Mouse (Mus musculus) heart, embryonic 16.5 days (tissue): Measurements from ENCODE around the gene 4930507D05Rik. TPM values are rescaled to one million over a fixed set of nuclear protein-coding genes. Genes with fewer than 3 reads are reported as not detected.
"Not testable (repeated sequence)": the region's sequence is repeated elsewhere in the genome, so short reads cannot be mapped to it uniquely, and the experiment has no call there.

Experiments
- ATAC-seq: fragments of 200-750 bp; cut with Nextera tagmentation; replicated peaks from 2 replicates; pipeline ENCODE4 v1.8.0; 2017; ENCODE audit warnings: moderate number of reproducible peaks; ENCODE audit not compliant: insufficient read depth, low FRiP score; ENCODE audit errors: extremely low read depth
- H3K27ac ChIP-seq: fragments of 300-500 bp; sonication (generic); 2 replicates; pipeline ENCODE4 v1.5.1; 2014; ENCODE audit warnings: mild to moderate bottlenecking, low read length, control low read depth, moderate library complexity
- H3K27me3 ChIP-seq: fragments of 300-500 bp; sonication (generic); 2 replicates; pipeline ENCODE4 v1.6.1; 2014; ENCODE audit warnings: low read length, mixed read lengths; ENCODE audit not compliant: control insufficient read depth, insufficient read depth
- H3K36me3 ChIP-seq: fragments of 300-500 bp; sonication (generic); 2 replicates; pipeline ENCODE4 v1.6.1; 2014; ENCODE audit not compliant: control insufficient read depth, insufficient read depth
- H3K4me1 ChIP-seq: fragments of 300-500 bp; sonication (generic); 2 replicates; pipeline ENCODE4 v1.6.1; 2014; ENCODE audit warnings: low read length, mixed read lengths; ENCODE audit not compliant: control insufficient read depth, insufficient read depth
- H3K4me2 ChIP-seq: fragments of 300-500 bp; sonication (generic); 2 replicates; pipeline ENCODE4 v1.6.1; 2014; ENCODE audit warnings: low read depth, mild to moderate bottlenecking, control low read depth, low read length
- H3K4me3 ChIP-seq: fragments of 300-500 bp; sonication (generic); 2 replicates; pipeline ENCODE4 v1.5.1; 2014; ENCODE audit warnings: mild to moderate bottlenecking, control low read depth, low read length
- H3K9ac ChIP-seq: fragments of 300-500 bp; sonication (generic); 2 replicates; pipeline ENCODE4 v1.6.1; 2014; ENCODE audit warnings: low read length, control low read depth
- H3K9me3 ChIP-seq: fragments of 300-500 bp; sonication (generic); replicated peaks from 2 replicates; pipeline ENCODE4 v1.6.1; 2016; ENCODE audit warnings: low read length; ENCODE audit not compliant: control insufficient read depth
- WGBS: fragments of 180-500 bp; shearing (Covaris S2); extraction: QIAGEN DNeasy Blood & Tissue Kit; methylation state at CpG from one replicate; pipeline ENCODE4 v1.1.7; 2014; 5-methylcytosine and 5-hydroxymethylcytosine counted together
- polyA plus RNA-seq: library from polyadenylated mRNA; unstranded; fragments of >200 nt; fragmentation: Nextera tagmentation; extraction: Ambion mirVana; gene quantifications from 2 replicates; pipeline ENCODE4 v1.2.1, GENCODE M21; 2015

The 4930507D05Rik gene
- polyA plus RNA-seq, 1 experiment from 2014 or later, result 0.66 TPM

- no peak overlapping the region for H3K4me2 ChIP-seq
- WGBS, result 82% methylated on average over 7 of the region's 7 CpGs
- no peak overlapping the region for H3K4me3 ChIP-seq
- H3K36me3 ChIP-seq, result no peaks in the 10 kb centered on the region
- H3K27me3 ChIP-seq, result no peaks in the 10 kb centered on the region
- no peak overlapping the region for H3K27ac ChIP-seq
- H3K9me3 ChIP-seq, result no peaks in the 10 kb centered on the region
- no peak overlapping the region for H3K9ac ChIP-seq
- no peak for ATAC-seq
- H3K4me1 ChIP-seq, result peaks cover 7% of the 10 kb centered on the region; the same call in 1 of the 2 replicates
These were observed 30.4 kb upstream of the 4930507D05Rik start for GRCm38 (mm10) chr10:62418831-62419356.

- Histone ChIP-seq H3K4me1 (peaks cover 7% of the 10 kb centered on the region; the same call in 1 of the 2 replicates), H3K27me3 (no peaks in the 10 kb centered on the region), H3K9ac (no peak overlapping the region), H3K36me3 (no peaks in the 10 kb centered on the region), H3K9me3 (no peaks in the 10 kb centered on the region), H3K4me2 (no peak overlapping the region), H3K4me3 (no peak overlapping the region), H3K27ac (no peak overlapping the region)
- ATAC-seq, result no peak
- 79% methylated on average over 5 of the region's 5 CpGs for WGBS
These were observed 29.9 kb upstream of the 4930507D05Rik start for GRCm38 (mm10) chr10:62419422-62419821.

GRCm38 (mm10) chr10:62420399-62420798 is 28.9 kb upstream of the 4930507D05Rik start:
- Histone ChIP-seq H3K36me3 (no peaks in the 10 kb centered on the region), H3K4me1 (peaks cover 8% of the 10 kb centered on the region; the same call in 1 of the 2 replicates), H3K4me2 (no peak overlapping the region), H3K9me3 (no peaks in the 10 kb centered on the region), H3K4me3 (no peak overlapping the region), H3K27me3 (no peaks in the 10 kb centered on the region), H3K9ac (peak overlapping the region; percentile 23; the same call in 1 of the 2 replicates), H3K27ac (peak overlapping the region; percentile 59; the same call in 1 of the 2 replicates)
- ATAC-seq, result no peak
- WGBS, result 58% methylated on average over 6 of the region's 6 CpGs

GRCm38 (mm10) chr10:62421127-62421526 is 28.2 kb upstream of the 4930507D05Rik start:
- H3K36me3 ChIP-seq, result no peaks in the 10 kb centered on the region
- no peak overlapping the region for H3K4me2 ChIP-seq
- H3K9me3 ChIP-seq, result no peaks in the 10 kb centered on the region
- peak overlapping the region; percentile 59; the same call in 1 of the 2 replicates for H3K27ac ChIP-seq
- peak overlapping the region; percentile 23; the same call in 1 of the 2 replicates for H3K9ac ChIP-seq
- peaks cover 11% of the 10 kb centered on the region; the same call in 1 of the 2 replicates for H3K4me1 ChIP-seq
- no peak overlapping the region for H3K4me3 ChIP-seq
- no peaks in the 10 kb centered on the region for H3K27me3 ChIP-seq
- ATAC-seq, result no peak; the same call in 1 of the 2 replicates
- WGBS, result 54% methylated on average over 3 of the region's 3 CpGs

- no peak within 1 kb of the TSS for H3K4me2 ChIP-seq
- H3K4me1 ChIP-seq, result peaks cover 11% of the 10 kb centered on the region; the same call in 1 of the 2 replicates
- H3K36me3 ChIP-seq, result no peaks in the 10 kb centered on the region
- H3K4me3 ChIP-seq, result no peak within 1 kb of the TSS
- no peaks in the 10 kb centered on the region for H3K9me3 ChIP-seq
- no peak within 1 kb of the TSS for H3K27ac ChIP-seq
- WGBS, result 57% methylated on average over 15 of the region's 15 CpGs
- no peaks in the 10 kb centered on the region for H3K27me3 ChIP-seq
- no peak within 1 kb of the TSS for H3K9ac ChIP-seq
- no peak for ATAC-seq
These were observed 27.0 kb upstream of the 4930507D05Rik start, which contains the start of gene Hkdc1 for GRCm38 (mm10) chr10:62422255-62422654. Gene Hkdc1, minus strand, starts transcription at chr10:62422491.

GRCm38 (mm10) chr10:62425081-62425871 is 24.0 kb upstream of the 4930507D05Rik start:
- Histone ChIP-seq H3K27me3 (no peaks in the 10 kb centered on the region), H3K4me3 (no peak overlapping the region), H3K4me1 (peaks cover 11% of the 10 kb centered on the region; the same call in 1 of the 2 replicates), H3K27ac (no peak overlapping the region), H3K9ac (no peak overlapping the region), H3K4me2 (no peak overlapping the region), H3K36me3 (peaks cover 19% of the 10 kb centered on the region), H3K9me3 (no peaks in the 10 kb centered on the region)
- WGBS, result 45% methylated on average over 9 of the region's 9 CpGs
- ATAC-seq, result no peak

- Histone ChIP-seq H3K27ac (no peak overlapping the region), H3K36me3 (peaks cover 64% of the 10 kb centered on the region), H3K9me3 (no peaks in the 10 kb centered on the region), H3K4me3 (no peak overlapping the region), H3K9ac (no peak overlapping the region), H3K4me1 (peaks cover 3% of the 10 kb centered on the region; the same call in 1 of the 2 replicates), H3K4me2 (no peak overlapping the region), H3K27me3 (no peaks in the 10 kb centered on the region)
- WGBS, result 95% methylated on average over 5 of the region's 5 CpGs
- ATAC-seq, result no peak
These were observed 18.9 kb upstream of the 4930507D05Rik start for GRCm38 (mm10) chr10:62430427-62430826.

- Histone ChIP-seq H3K36me3 (peaks cover 21% of the 10 kb centered on the region), H3K4me1 (peaks cover 15% of the 10 kb centered on the region), H3K4me2 (peak overlapping the region; percentile 83), H3K4me3 (peak overlapping the region; percentile 90), H3K9me3 (no peaks in the 10 kb centered on the region), H3K27ac (peak overlapping the region; percentile 77), H3K27me3 (no peaks in the 10 kb centered on the region), H3K9ac (peak overlapping the region; percentile 97)
- WGBS, result 38% methylated on average over 18 of the region's 18 CpGs
- no peak for ATAC-seq
These were observed 971 bp downstream of the 4930507D05Rik start for GRCm38 (mm10) chr10:62450280-62450640.

- not testable (repeated sequence) for H3K4me3 ChIP-seq, H3K27me3 ChIP-seq, H3K4me2 ChIP-seq, H3K27ac ChIP-seq, ATAC-seq, H3K9me3 ChIP-seq, H3K9ac ChIP-seq
- Histone ChIP-seq H3K36me3 (peaks cover 16% of the 10 kb centered on the region), H3K4me1 (peaks cover 15% of the 10 kb centered on the region)
- 67% methylated on average over 11 of the region's 11 CpGs for WGBS
These were observed 2.7 kb downstream of the 4930507D05Rik start for GRCm38 (mm10) chr10:62452001-62452400.
